Mouse (Mus musculus): ENCODE measurements around the gene Crhbp.

Crhbp gene

GRCm38 (mm10) chr13:95418575-95419203, 26.0 kb downstream of the Crhbp start:
- no peak for DNase-seq (ENCODE audit: low read depth)

- no peak for DNase-seq (ENCODE audit: low read depth)
These were observed 32.5 kb downstream of the Crhbp start for GRCm38 (mm10) chr13:95412257-95412656.

- DNase-seq (ENCODE audit: low read depth) = peak; percentile 35
These were observed 51.5 kb downstream of the Crhbp start for GRCm38 (mm10) chr13:95393242-95393641.

GRCm38 (mm10) chr13:95389866-95390865, 54.6 kb downstream of the Crhbp start:
- peak; percentile 88 for DNase-seq (ENCODE audit: low read depth)

GRCm38 (mm10) chr13:95388226-95388625, 56.5 kb downstream of the Crhbp start:
- no peak for DNase-seq (ENCODE audit: low read depth)

GRCm38 (mm10) chr13:95382418-95382817, 62.3 kb downstream of the Crhbp start:
- no peak for DNase-seq (ENCODE audit: low read depth)
